ENCODE assay signal across 8 mouse cellular contexts in genomic region chr10:125948842-125949474, GRCm38 (mm10). TPM values are rescaled to one million over a fixed set of nuclear protein-coding genes. Genes with fewer than 3 reads are reported as not detected.
DNase-seq lines count a peak whose midpoint lies in the region; ATAC-seq and TF ChIP-seq lines count a peak whose summit lies in the region.

No protein-coding gene starts in this region.

- peak overlapping the region; percentile 48 for H3K4me2 ChIP-seq in embryonic facial prominence, embryonic 14.5 days (ENCODE audit: low read depth, low read length)
- H3K4me2 ChIP-seq in intestine, postnatal 0 days (replicated peaks; ENCODE audit: low read depth) = 0 out of 2 replicates have a peak overlapping the region, but pooled peaks have one; percentile 27
- 0 out of 2 replicates have a peak overlapping the region, but pooled peaks have one; percentile 6 for H3K4me2 ChIP-seq in midbrain, embryonic 13.5 days (replicated peaks)

- H3K9me3 ChIP-seq in embryonic facial prominence, embryonic 14.5 days (ENCODE audit: control insufficient read depth, low read length) = no peaks in the 10 kb centered on the region
- H3K9me3 ChIP-seq in intestine, postnatal 0 days (ENCODE audit: control insufficient read depth) = no peaks in the 10 kb centered on the region
- H3K9me3 ChIP-seq in midbrain, embryonic 13.5 days = no peaks in the 10 kb centered on the region

- 23% methylated on average over 15 of the region's 15 CpGs for WGBS in embryonic facial prominence, embryonic 14.5 days
- WGBS in intestine, postnatal 0 days = 51% methylated on average over 15 of the region's 15 CpGs
- WGBS in midbrain, embryonic 13.5 days = 41% methylated on average over 15 of the region's 15 CpGs

- H3K27ac ChIP-seq in embryonic facial prominence, embryonic 14.5 days (replicated peaks; ENCODE audit: low read depth, low read length) = peak overlapping the region; percentile 36
- no peak overlapping the region for H3K27ac ChIP-seq in intestine, postnatal 0 days (ENCODE audit: low read depth, low read length)
- no peak overlapping the region for H3K27ac ChIP-seq in midbrain, embryonic 13.5 days
- H3K27ac ChIP-seq in layer of hippocampus, adult 2 months = no peak overlapping the region

- peak; percentile 61 for ATAC-seq in embryonic facial prominence, embryonic 14.5 days (ENCODE audit: low read depth)
- ATAC-seq in intestine, postnatal 0 days = no peak
- ATAC-seq in midbrain, embryonic 13.5 days = no peak

- 0 out of 2 replicates have a peak overlapping the region, but pooled peaks have one; percentile 4 for H3K4me3 ChIP-seq in embryonic facial prominence, embryonic 14.5 days (ENCODE audit: low read depth, low read length)
- H3K4me3 ChIP-seq in intestine, postnatal 0 days (ENCODE audit: low read depth, low read length) = no peak overlapping the region; the same call in 1 of the 2 replicates
- H3K4me3 ChIP-seq in midbrain, embryonic 13.5 days (replicated peaks) = no peak overlapping the region
- H3K4me3 ChIP-seq in layer of hippocampus, adult 2 months = no peak overlapping the region

- H3K27me3 ChIP-seq in embryonic facial prominence, embryonic 14.5 days (replicated peaks; ENCODE audit: control insufficient read depth, insufficient read depth, low read length) = no peaks in the 10 kb centered on the region
- no peaks in the 10 kb centered on the region for H3K27me3 ChIP-seq in intestine, postnatal 0 days (replicated peaks; ENCODE audit: control insufficient read depth, insufficient read depth, low read length)
- no peaks in the 10 kb centered on the region for H3K27me3 ChIP-seq in midbrain, embryonic 13.5 days

- H3K4me1 ChIP-seq in embryonic facial prominence, embryonic 14.5 days (ENCODE audit: control insufficient read depth, insufficient read depth, low read length) = peaks cover 30% of the 10 kb centered on the region
- H3K4me1 ChIP-seq in intestine, postnatal 0 days (replicated peaks; ENCODE audit: control insufficient read depth, insufficient read depth, low read length) = no peaks in the 10 kb centered on the region
- peaks cover 26% of the 10 kb centered on the region for H3K4me1 ChIP-seq in midbrain, embryonic 13.5 days (replicated peaks)

- peak overlapping the region; percentile 51; the same call in 1 of the 2 replicates for H3K9ac ChIP-seq in embryonic facial prominence, embryonic 14.5 days (ENCODE audit: low read depth, low read length)
- no peak overlapping the region for H3K9ac ChIP-seq in intestine, postnatal 0 days (ENCODE audit: low read depth, low read length)
- no peak overlapping the region for H3K9ac ChIP-seq in midbrain, embryonic 13.5 days (replicated peaks)

- DNase-seq in left cerebral cortex, postnatal 4 days = peak; percentile 45
- DNase-seq in left cerebral cortex, adult 9 months (ENCODE audit: low spot score in 2 of 2) = no peak
- DNase-seq in embryonic facial prominence, embryonic 14.5 days (ENCODE audit: low spot score) = peak; percentile 78
- DNase-seq in layer of hippocampus, adult 2 months (ENCODE audit: low spot score in 2 of 2) = no peak
- no peak for DNase-seq in thymus, adult 18-20 months
- DNase-seq in frontal cortex, postnatal 14 days (ENCODE audit: low spot score in 2 of 2) = no peak

- intact Hi-C loops in left cerebral cortex, postnatal 4 days (cut with DNase I) = no loop called here

- TF ChIP-seq CTCF in intestine, postnatal 0 days (IDR thresholded peaks at IDR 0.05; ENCODE audit: low read depth) = no peak
- TF ChIP-seq CTCF in layer of hippocampus, adult 2 months (conservative IDR thresholded peaks at IDR 0.05) = no peak

- H3K36me3 ChIP-seq in embryonic facial prominence, embryonic 14.5 days (ENCODE audit: control insufficient read depth, insufficient read depth, low read length) = no peaks in the 10 kb centered on the region
- H3K36me3 ChIP-seq in intestine, postnatal 0 days (ENCODE audit: control insufficient read depth, insufficient read depth) = no peaks in the 10 kb centered on the region
- H3K36me3 ChIP-seq in midbrain, embryonic 13.5 days = no peaks in the 10 kb centered on the region

RNA-seq across cellular contexts. Expression of gene Lrig3, which starts 17.0 kb away (rescaled TPM):
- total RNA-seq in left cerebral cortex, postnatal 4 days (2021) = 1 to 10 TPM; 4.4 to 4.6 TPM
- 23.6 and 29.1 TPM in 2 replicates for polyA plus RNA-seq in embryonic facial prominence, embryonic 14.5 days (2014; fragmentation: Nextera tagmentation; extraction: Ambion mirVana)
- polyA plus RNA-seq in intestine, postnatal 0 days (2015; fragmentation: Nextera tagmentation; extraction: Ambion mirVana) = 6.7 and 6.9 TPM in 2 replicates
- polyA plus RNA-seq in midbrain, embryonic 13.5 days (2015; fragmentation: Nextera tagmentation; extraction: Ambion mirVana) = 3.6 and 4.0 TPM in 2 replicates
- total RNA-seq in layer of hippocampus, adult 2 months (2021) = 1 to 10 TPM; 3.5 to 3.6 TPM

Comparison
In these comparisons a context has a peak if more than half of its experiments do, and no peak if none do; other contexts are left out.
1. DNase-seq: peak in left cerebral cortex, postnatal 4 days (single experiment) and embryonic facial prominence, embryonic 14.5 days (single experiment); none in left cerebral cortex, adult 9 months (0 of 2), layer of hippocampus, adult 2 months (0 of 2), thymus, adult 18-20 months (0 of 2) and frontal cortex, postnatal 14 days (0 of 2).
2. Peak in every context shown above with its lines, with median percentiles within 50 percentile points of each other: H3K4me2 ChIP-seq.